15 mouse cellular contexts compared by ENCODE assay signal in genomic region chr6:140169836-140170235, GRCm38 (mm10).
"Had no signal": no experiment of that assay in that cellular context is flagged by ENCODE, and none has a peak within 500 bp of the region (broad histone marks: within the 10 kb centered on the region; RNA-seq: fewer than 3 reads in every experiment).

No protein-coding gene starts in this region.

- H3K4me2 ChIP-seq: lung, embryonic 14.5 days; midbrain, embryonic 13.5 days; neural tube, embryonic 12.5 days had no signal

- H3K9me3 ChIP-seq: midbrain, embryonic 13.5 days had no signal

- H3K9ac ChIP-seq: lung, embryonic 14.5 days; midbrain, embryonic 13.5 days; neural tube, embryonic 12.5 days had no signal

- ATAC-seq: midbrain, embryonic 13.5 days; midbrain, embryonic 16.5 days had no signal

- DNase-seq: lung, adult 18-20 months; lung, embryonic 14.5 days; lung, postnatal 10 days; lung, postnatal 4 days; right cerebral cortex, postnatal 25 days; right cerebral cortex, postnatal 4 days; spleen, adult 18-20 months; thymus, adult 18-20 months; thymus, postnatal 14 days; thymus, postnatal 36 days had no signal

- H3K27me3 ChIP-seq: midbrain, embryonic 13.5 days; neural tube, embryonic 12.5 days had no signal

- H3K36me3 ChIP-seq: midbrain, embryonic 10.5 days; midbrain, embryonic 13.5 days; neural tube, embryonic 12.5 days had no signal

- H3K4me3 ChIP-seq: midbrain, embryonic 10.5 days; midbrain, embryonic 13.5 days; myocyte; neural tube, embryonic 12.5 days had no signal

- H3K27ac ChIP-seq: midbrain, embryonic 10.5 days; midbrain, embryonic 13.5 days; neural tube, embryonic 12.5 days had no signal

- H3K4me1 ChIP-seq: midbrain, embryonic 10.5 days; midbrain, embryonic 13.5 days; neural tube, embryonic 12.5 days had no signal
